ENCODE assay signal across 8 mouse cellular contexts in genomic region chr11:72607469-72608070, GRCm38 (mm10). TPM values are rescaled to one million over a fixed set of nuclear protein-coding genes. Genes with fewer than 3 reads are reported as not detected.
DNase-seq lines count a peak whose midpoint lies in the region; ATAC-seq and TF ChIP-seq lines count a peak whose summit lies in the region.

No protein-coding gene starts in this region.

- no peaks in the 10 kb centered on the region for H3K9me3 ChIP-seq in E14TG2a.4 (ENCODE audit: low read length)
- no peaks in the 10 kb centered on the region for H3K9me3 ChIP-seq in forebrain, embryonic 12.5 days

- peak overlapping the region; percentile 60 for H3K4me2 ChIP-seq in forebrain, embryonic 12.5 days

- H3K36me3 ChIP-seq in E14TG2a.4 (ENCODE audit: insufficient read depth, low read length) = no peaks in the 10 kb centered on the region
- no peaks in the 10 kb centered on the region for H3K36me3 ChIP-seq in forebrain, embryonic 12.5 days (replicated peaks)

- peaks cover 40% of the 10 kb centered on the region for H3K4me1 ChIP-seq in E14TG2a.4 (replicated peaks; ENCODE audit: low read depth, low read length)
- peaks cover 10% of the 10 kb centered on the region for H3K4me1 ChIP-seq in forebrain, embryonic 12.5 days

- intact Hi-C loops in heart, postnatal 14 days (cut with DNase I) = loop anchor here (5.0 kb wide), 1 partner anchor 85 kb away; the partner anchor contains the start of gene Ankfy1

- no peaks in the 10 kb centered on the region for H3K27me3 ChIP-seq in E14TG2a.4 (ENCODE audit: insufficient read depth, low read length)
- H3K27me3 ChIP-seq in forebrain, embryonic 12.5 days = no peaks in the 10 kb centered on the region

- peak; percentile 59 for DNase-seq in adrenal gland, postnatal 4 days (ENCODE audit: low spot score in 2 of 2)
- DNase-seq in heart, postnatal 14 days = peak; percentile 90 to 94
- DNase-seq in kidney, postnatal 4 days = peak; percentile 87 to 93
- DNase-seq in lung, postnatal 14 days = peak; percentile 87
- peak; percentile 87 for DNase-seq in ovary, postnatal 36 days (ENCODE audit: low spot score)
- peak; percentile 87 for DNase-seq in urinary bladder, postnatal 14 days (ENCODE audit: low spot score)

- peak overlapping the region; percentile 99 for H3K4me3 ChIP-seq in E14TG2a.4 (replicated peaks; ENCODE audit: low read length)
- H3K4me3 ChIP-seq in forebrain, embryonic 12.5 days (replicated peaks) = peak overlapping the region; percentile 75

- WGBS in forebrain, embryonic 12.5 days = under 1% methylated on average over 71 of the region's 79 CpGs

- ATAC-seq in forebrain, embryonic 12.5 days (ENCODE audit: low FRiP score) = peak; percentile 61

- peak overlapping the region; percentile 98 for H3K27ac ChIP-seq in forebrain, embryonic 12.5 days

- peak overlapping the region; percentile 96 for H3K9ac ChIP-seq in forebrain, embryonic 12.5 days

- TF ChIP-seq CTCF in E14TG2a.4 (conservative IDR thresholded peaks at IDR 0.05; ENCODE audit: low read length) = no peak

RNA-seq across cellular contexts. Expression of gene Ube2g1, which starts 0.5 kb away (rescaled TPM):
- total RNA-seq in adrenal gland, postnatal 4 days (2021) = 10 to 100 TPM; 47.0 to 48.1 TPM
- 106 and 113 TPM in 2 replicates for polyA plus RNA-seq in forebrain, embryonic 12.5 days (2016; fragmentation: Nextera tagmentation; extraction: Ambion mirVana)
- 10 to 100 TPM; 54.9 to 60.6 TPM for total RNA-seq in heart, postnatal 14 days (2021)

RNA-seq across cellular contexts. Expression of gene Spns3, which starts 57.3 kb away (rescaled TPM):
- under 1 TPM; 0.45 to 0.50 TPM for total RNA-seq in adrenal gland, postnatal 4 days (2021)
- polyA plus RNA-seq in forebrain, embryonic 12.5 days (2016; fragmentation: Nextera tagmentation; extraction: Ambion mirVana) = not detected in 2 replicates
- total RNA-seq in heart, postnatal 14 days (2021) = under 1 TPM in 1 of 2 experiments, not detected in 1; 0.10 TPM

Comparison
In these comparisons a context has a peak if more than half of its experiments do, and no peak if none do; other contexts are left out.
1. Peak in every context shown above with its lines: DNase-seq, ATAC-seq, H3K4me3 ChIP-seq and H3K27ac ChIP-seq.